Mouse (Mus musculus) inflammation-experienced regulatory T-cells, adult 6 months (primary cell): ENCODE measurements around the gene Tec. TPM values are rescaled to one million over a fixed set of nuclear protein-coding genes. Genes with fewer than 3 reads are reported as not detected.
A peak's percentile ranks its signal among the peaks of the same experiment; 100 is the strongest.

Experiments used
- ATAC-seq: one replicate; pipeline ENCODE4 v1.8.0; 2017
- polyA plus RNA-seq, 3 experiments: library from polyadenylated mRNA; unstranded; fragments of 100-300 nt; shearing (Covaris generic); gene quantifications; one replicate each; pipeline ENCODE4 v1.2.1; 2017

Gene Tec
- 10 to 100 TPM in 2 of 3 experiments, 1 to 10 TPM in 1; 9.2 to 14.7 (median 10.2) TPM for polyA plus RNA-seq

- ATAC-seq = peak; percentile 74
Measured at GRCm38 (mm10) chr5:72868091-72868875, at the start of gene Tec. Tec (minus strand) TSS chr5:72868483.

GRCm38 (mm10) chr5:72916851-72917250 is 48.6 kb upstream of the Tec start:
- peak; percentile 18 for ATAC-seq

DNA sequence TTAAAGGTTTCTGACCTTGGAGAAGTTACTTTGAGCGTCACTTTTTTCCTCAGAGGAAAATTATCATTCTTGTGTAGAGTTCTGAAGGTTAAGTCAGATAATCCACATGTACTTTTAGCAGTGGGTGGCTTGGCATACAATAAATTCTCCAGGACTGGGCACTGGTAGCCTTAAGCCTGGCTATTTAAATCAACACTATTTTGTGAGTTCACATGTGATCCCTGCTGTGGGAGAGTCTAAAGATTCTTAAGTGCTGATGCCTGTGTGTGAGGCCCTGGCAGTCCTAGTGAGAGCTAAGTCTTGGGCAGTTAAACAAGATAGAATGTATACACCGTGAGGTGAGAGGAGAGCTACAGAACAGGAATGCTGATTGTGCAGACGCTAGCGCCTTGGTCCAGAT is 47.8 kb upstream of the Tec start:
- ATAC-seq = no peak

GRCm38 (mm10) chr5:72914633-72915561 is 46.6 kb upstream of the Tec start:
- no peak for ATAC-seq

- ATAC-seq = peak; percentile 82
Measured at GRCm38 (mm10) chr5:72913648-72914557, 45.6 kb upstream of the Tec start, which contains the start of gene Slain2. Slain2 (plus strand) TSS chr5:72914304.

DNA sequence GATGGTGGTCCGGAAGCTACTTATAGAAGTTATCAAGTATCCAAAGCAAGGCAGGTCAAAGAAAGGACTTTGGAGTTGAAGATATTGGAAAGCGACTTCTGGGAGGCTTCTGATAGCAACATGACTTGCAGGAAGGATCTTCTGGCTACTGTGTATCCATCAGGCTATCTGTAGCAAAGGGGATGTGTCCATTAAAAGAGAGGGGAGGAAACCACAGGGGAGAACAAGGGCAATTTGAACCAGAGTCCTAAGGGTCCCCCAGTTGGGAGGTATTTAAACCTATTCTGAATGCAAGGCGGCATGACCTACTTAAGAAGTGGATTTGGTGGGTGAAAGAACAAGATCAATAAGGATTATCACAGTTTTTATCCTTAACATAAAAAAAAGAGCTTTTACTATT is 43.0 kb upstream of the Tec start:
- no peak for ATAC-seq

GRCm38 (mm10) chr5:72910373-72910772 is 42.1 kb upstream of the Tec start:
- no peak for ATAC-seq

GRCm38 (mm10) chr5:72909363-72909762 is 41.1 kb upstream of the Tec start:
- ATAC-seq = no peak

- no peak for ATAC-seq
Measured at GRCm38 (mm10) chr5:72908324-72908936, 40.1 kb upstream of the Tec start.

DNA sequence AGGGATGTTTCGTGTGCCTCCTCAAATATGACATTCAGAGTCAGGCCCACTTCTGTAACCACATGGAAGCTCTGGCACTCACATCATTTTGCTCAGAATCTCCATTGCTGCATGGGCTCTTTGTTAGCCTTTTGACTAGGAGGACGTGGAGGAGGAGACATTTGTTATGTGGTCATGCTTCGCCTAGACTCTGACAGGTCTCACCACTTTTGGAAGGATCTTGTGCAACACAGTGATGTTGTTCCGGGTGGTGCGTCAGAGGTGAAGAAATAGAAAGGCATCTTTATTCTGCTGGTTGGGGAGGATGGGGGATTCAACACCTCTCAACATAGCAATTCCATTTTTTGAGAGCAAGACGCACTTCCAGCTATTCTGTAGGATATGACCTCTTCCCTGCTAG is 39.1 kb upstream of the Tec start:
- ATAC-seq = no peak

GRCm38 (mm10) chr5:72904903-72905790 is 36.9 kb upstream of the Tec start:
- no peak for ATAC-seq

- no peak for ATAC-seq
Measured at GRCm38 (mm10) chr5:72902876-72903516, 34.7 kb upstream of the Tec start.

DNA sequence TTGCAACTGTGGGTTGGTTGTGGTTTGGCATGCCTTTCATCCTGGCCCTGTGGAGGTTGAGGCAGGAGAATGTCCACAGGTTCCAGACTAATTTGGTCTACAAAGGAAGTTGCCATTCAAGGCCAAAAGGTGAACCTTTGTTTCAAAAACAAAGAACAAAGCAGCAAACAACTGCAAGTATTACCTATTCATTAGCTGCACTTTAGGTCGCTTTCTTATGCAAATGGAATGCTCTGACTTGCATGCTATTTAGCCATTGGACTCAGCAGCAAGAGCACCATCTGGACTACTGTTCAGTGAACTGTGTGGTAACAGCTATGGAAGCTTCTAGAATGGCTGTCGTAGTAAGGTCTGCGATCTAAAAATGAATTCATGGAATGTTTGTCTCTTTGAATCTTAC is 34.0 kb upstream of the Tec start:
- ATAC-seq = no peak

- ATAC-seq = no peak
Measured at GRCm38 (mm10) chr5:72901866-72902265, 33.6 kb upstream of the Tec start.

GRCm38 (mm10) chr5:72899255-72899654 is 31.0 kb upstream of the Tec start:
- no peak for ATAC-seq

- no peak for ATAC-seq
Measured at GRCm38 (mm10) chr5:72897998-72898397, 29.7 kb upstream of the Tec start.

DNA sequence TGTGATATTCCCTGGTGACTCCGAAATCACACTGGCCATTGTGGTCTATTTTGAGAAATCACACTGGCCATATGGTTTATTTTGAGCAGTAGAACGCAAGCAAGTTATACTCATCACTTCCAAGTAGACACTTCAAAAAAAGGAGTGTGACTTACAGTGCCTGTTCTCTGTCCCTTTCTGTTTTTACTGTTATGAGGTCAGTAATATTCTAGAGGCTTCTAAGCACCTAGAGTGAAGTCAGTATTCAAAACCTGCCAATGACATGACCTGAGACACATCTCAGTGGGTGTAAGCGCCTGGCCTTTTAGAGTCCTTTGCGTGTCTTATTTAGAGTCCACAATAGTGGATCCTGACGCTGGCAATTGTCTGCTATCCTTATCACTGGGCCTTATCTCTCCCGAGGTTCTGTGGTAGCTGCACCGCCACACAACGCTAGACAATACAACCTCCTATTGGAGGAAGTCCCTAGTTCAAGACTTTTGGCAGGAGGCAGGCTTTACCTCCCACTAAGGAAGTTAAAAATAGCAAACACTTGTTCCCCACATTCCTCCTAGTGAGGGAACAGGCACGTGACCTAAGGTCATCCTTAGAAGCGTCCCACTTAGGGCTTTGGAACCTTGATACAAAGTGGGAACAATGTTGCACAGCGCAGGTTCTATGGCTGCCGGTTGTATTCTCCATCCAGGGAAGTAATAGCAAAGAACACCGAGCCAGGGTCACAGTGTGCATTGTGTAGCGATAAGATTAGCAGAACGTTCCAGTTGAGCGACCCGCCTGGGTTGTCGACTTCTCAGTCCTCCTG is 28.4 kb upstream of the Tec start:
- no peak for ATAC-seq

DNA sequence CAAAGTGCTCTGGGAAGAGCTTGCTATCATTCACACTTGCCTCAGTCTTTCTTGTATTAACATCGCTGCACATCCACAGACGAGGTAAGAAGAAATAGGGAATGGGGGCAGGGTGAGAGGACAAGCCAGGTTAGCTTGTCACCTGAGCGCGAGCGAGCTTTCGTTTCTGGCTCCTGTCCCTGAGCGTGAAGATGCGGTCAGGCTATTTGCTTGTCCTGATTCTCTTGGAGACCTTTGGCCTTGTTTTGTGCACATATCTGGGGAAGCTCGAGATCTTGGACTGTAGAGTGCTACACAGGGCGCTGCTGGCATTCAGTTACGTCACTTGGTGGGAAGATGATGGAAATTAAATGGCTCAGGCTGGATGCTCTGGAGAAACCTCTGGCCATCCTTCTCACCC is 27.0 kb upstream of the Tec start:
- ATAC-seq = no peak

DNA sequence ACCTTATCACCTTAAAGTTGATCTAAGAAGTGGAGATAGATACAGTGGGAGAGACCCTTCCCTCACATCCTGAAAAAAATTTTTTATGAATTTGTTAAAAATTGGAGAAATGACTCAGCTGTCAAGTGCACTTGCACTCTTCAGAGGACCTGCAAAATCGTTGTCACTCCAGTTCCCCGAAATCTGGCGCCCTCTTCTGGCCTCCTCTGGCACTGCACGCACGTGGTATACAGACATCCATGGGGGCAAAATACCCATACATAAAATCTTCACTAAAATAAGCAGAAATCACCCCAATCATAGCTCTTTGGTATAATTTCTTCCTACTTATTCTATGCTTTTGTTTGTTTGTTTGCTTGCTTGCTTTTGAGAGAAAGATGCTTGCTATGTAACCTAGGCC is 25.7 kb upstream of the Tec start:
- no peak for ATAC-seq

DNA sequence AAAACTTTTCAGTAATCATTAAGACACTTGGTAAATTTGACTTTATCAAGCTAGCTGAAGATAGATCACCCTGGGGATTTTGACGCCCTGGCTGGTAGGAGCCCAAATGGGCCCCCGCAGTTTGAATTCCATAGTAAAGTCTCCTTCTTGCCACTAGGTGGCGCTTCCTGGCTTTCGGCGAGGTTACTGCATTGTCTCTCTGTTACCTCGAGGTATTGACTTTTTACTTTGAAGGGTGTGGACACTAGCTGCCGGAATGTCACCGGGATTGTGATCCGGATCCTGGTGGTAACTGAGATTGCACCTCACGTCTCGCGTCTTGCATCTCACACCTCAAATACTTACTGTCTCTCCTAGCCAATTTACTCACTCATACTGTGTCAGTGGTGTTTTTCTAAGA is 23.3 kb upstream of the Tec start:
- ATAC-seq = peak; percentile 86
